Mouse (Mus musculus) lung, postnatal 0 days (tissue): ENCODE results near the gene Shcbp1l. TPM values are rescaled to one million over a fixed set of nuclear protein-coding genes. Genes with fewer than 3 reads are reported as not detected.
"Not testable (repeated sequence)": the region's sequence is repeated elsewhere in the genome, so short reads cannot be mapped to it uniquely, and the experiment has no call there.

Source experiments
- ATAC-seq: fragments of 200-750 bp; cut with Nextera tagmentation; 2 replicates; pipeline ENCODE4 v1.8.0; 2017; ENCODE audit warnings: moderate library complexity
- DNase-seq: peaks from one replicate; pipeline ENCODE4 v3.0.0-alpha.2; 2016; ENCODE audit warnings: low spot score
- H3K27ac ChIP-seq: fragments of 300-500 bp; sonication (generic); 2 replicates; pipeline ENCODE4 v1.5.1; 2014; ENCODE audit warnings: antibody characterized with exemption, mild to moderate bottlenecking, low read length, mixed read lengths
- H3K27me3 ChIP-seq: fragments of 300-500 bp; sonication (generic); replicated peaks from 2 replicates; pipeline ENCODE4 v1.6.1; 2014; ENCODE audit warnings: low read length, mixed read lengths; ENCODE audit not compliant: insufficient read depth
- H3K36me3 ChIP-seq: fragments of 300-500 bp; sonication (generic); 2 replicates; pipeline ENCODE4 v1.6.1; 2014; ENCODE audit warnings: low read length, mixed read lengths; ENCODE audit not compliant: insufficient read depth
- H3K4me1 ChIP-seq: fragments of 300-500 bp; sonication (generic); 2 replicates; pipeline ENCODE4 v1.6.1; 2014; ENCODE audit warnings: antibody characterized with exemption, low read depth, low read length, mixed read lengths; ENCODE audit not compliant: insufficient read depth
- H3K4me2 ChIP-seq: fragments of 300-500 bp; sonication (generic); replicated peaks from 2 replicates; pipeline ENCODE4 v1.6.1; 2014; ENCODE audit warnings: low read depth, mild to moderate bottlenecking, low read length, moderate library complexity, mixed read lengths
- H3K4me3 ChIP-seq: fragments of 300-500 bp; sonication (generic); 2 replicates; pipeline ENCODE4 v1.5.1; 2014; ENCODE audit warnings: low read depth, low read length
- H3K9ac ChIP-seq: fragments of 300-500 bp; sonication (generic); replicated peaks from 2 replicates; pipeline ENCODE4 v1.6.1; 2014; ENCODE audit warnings: low read depth, mild to moderate bottlenecking
- H3K9me3 ChIP-seq: fragments of 300-500 bp; sonication (generic); 2 replicates; pipeline ENCODE4 v1.6.1; 2016; ENCODE audit warnings: low read length, mixed read lengths
- CTCF ChIP-seq: IDR thresholded peaks from 2 replicates; pipeline ENCODE4 v1.5.1; 2016; ENCODE audit warnings: antibody characterized with exemption, mild to moderate bottlenecking
- EP300 ChIP-seq: IDR thresholded peaks from 2 replicates; pipeline ENCODE4 v1.6.1; 2016; ENCODE audit warnings: antibody characterized with exemption, mild to moderate bottlenecking, control low read depth
- WGBS: fragments of 180-500 bp; shearing (Covaris S2); extraction: QIAGEN DNeasy Blood & Tissue Kit; methylation state at CpG from one replicate; pipeline ENCODE4 v1.1.7; 2014; 5-methylcytosine and 5-hydroxymethylcytosine counted together
- polyA plus RNA-seq: library from polyadenylated mRNA; unstranded; fragments of >200 nt; fragmentation: Nextera tagmentation; extraction: Ambion mirVana; gene quantifications from 2 replicates; pipeline ENCODE4 v1.2.1, GENCODE M21; 2015

The Shcbp1l gene
- polyA plus RNA-seq, 1 experiment from 2014 or later: 0.17 TPM

GRCm38 (mm10) chr1:153411723-153412122 lies 13.2 kb upstream of the Shcbp1l start:
- ATAC-seq: peak; percentile 29; the same call in 1 of the 2 replicates
- no peak for DNase-seq
- Histone ChIP-seq H3K4me3 (no peak overlapping the region), H3K27me3 (no peaks in the 10 kb centered on the region), H3K9ac (no peak overlapping the region), H3K4me2 (no peak overlapping the region), H3K4me1 (no peaks in the 10 kb centered on the region), H3K9me3 (no peaks in the 10 kb centered on the region), H3K27ac (no peak overlapping the region), H3K36me3 (no peaks in the 10 kb centered on the region)
- 76% methylated on average over 6 of the region's 6 CpGs for WGBS
- TF ChIP-seq CTCF (no peak), EP300 (no peak)

DNA sequence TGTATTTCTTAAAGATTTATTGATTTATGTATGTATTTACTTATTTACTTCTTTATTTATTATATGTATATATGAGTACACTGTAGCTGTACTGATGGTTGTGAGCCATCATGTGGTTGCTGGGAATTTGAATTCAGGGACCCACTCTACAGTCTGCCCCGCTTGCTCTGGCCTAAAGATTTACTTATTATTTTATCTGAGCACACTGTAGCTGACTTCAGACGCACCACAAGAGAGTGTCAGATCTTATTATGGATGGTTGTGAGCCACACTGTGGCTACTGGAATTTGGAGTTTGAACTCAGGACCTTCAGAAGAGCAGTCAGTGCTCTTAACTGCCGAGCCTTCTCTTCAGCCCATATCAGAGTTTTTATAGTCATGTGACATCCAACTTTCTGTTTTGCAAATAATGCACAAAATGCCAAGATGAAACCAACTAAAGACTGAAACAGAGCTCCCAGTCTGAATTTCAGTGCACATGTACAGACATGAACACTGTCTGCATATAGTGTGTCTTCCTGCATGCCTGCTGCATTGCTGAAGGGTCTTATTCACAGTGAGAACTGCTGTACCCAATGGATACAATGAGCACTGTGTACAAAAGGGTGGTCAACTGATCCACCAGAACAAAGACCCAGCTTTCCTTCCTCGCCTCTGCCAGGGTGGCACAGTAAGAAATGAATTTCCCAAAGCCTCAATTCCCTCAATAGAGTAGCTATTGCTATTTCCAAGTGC lies 12.1 kb upstream of the Shcbp1l start:
- H3K27ac ChIP-seq, H3K9me3 ChIP-seq, H3K4me2 ChIP-seq, H3K4me3 ChIP-seq, DNase-seq, ATAC-seq, H3K27me3 ChIP-seq, H3K9ac ChIP-seq, H3K36me3 ChIP-seq, H3K4me1 ChIP-seq: not testable (repeated sequence)
- 84% methylated on average over 3 of the region's 4 CpGs for WGBS

DNA sequence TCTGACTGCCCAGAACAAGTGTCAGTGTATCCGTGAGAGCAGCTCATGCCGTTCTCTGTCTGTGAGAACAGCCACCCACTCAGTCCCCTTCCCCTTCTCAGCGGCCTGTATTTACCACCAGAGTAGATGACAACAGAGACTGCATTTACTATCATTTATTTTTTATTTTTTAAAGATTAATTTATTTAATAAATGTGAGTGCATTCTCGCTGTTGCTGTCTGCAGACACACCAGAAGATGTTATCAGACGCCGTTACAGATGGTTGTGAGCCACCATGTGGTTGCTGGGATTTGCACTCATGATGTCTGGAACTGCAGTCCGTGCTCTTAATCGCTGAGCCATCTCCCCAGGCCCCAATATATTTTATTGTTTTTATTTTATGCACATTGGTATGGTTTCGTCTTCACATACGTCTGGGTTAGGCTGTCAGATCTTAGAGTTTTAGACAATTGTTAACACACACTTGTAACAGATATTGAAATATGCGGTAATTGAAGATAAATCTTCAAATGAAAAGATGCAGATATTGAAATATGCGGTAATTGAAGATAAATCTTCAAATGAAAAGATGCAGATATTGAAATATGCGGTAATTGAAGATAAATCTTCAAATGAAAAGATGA lies 11.5 kb upstream of the Shcbp1l start:
- H3K27me3 ChIP-seq, H3K4me1 ChIP-seq, H3K9ac ChIP-seq, H3K9me3 ChIP-seq, ATAC-seq, H3K4me2 ChIP-seq, H3K4me3 ChIP-seq, DNase-seq, H3K36me3 ChIP-seq, H3K27ac ChIP-seq: not testable (repeated sequence)
- 83% methylated on average over 13 of the region's 13 CpGs for WGBS

DNA sequence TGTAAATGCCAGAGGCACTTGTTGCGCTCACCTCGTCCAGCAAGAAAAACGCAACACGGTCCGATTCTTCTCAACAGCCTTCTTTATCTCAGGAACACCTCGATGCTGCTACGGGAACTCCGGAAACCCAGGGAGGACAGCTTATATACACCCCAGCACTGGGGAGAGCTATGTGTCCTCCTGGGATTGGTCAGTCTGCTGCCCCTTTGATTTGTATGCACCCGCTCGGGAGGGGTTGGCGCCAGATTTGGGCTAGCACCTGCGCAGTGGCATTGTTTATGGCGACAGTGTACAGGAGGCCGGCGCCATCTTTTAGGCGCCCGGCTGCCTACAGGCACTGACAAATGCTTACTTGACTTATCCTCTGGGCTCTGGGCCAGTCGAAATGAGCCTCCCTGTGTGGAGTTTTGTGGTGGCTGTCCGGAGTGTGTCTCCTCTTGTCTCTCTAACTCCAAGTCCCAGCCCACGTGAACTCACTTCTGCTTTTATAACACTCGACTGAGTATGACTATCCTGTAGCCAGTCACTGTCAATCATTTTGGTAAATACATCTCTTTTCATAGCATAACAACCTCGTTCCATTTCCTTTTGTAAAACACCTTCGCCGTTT lies 10.7 kb upstream of the Shcbp1l start:
- H3K4me3 ChIP-seq, H3K4me2 ChIP-seq, H3K4me1 ChIP-seq, H3K9me3 ChIP-seq, H3K27ac ChIP-seq, H3K36me3 ChIP-seq, H3K9ac ChIP-seq, DNase-seq, H3K27me3 ChIP-seq: not testable (repeated sequence)
- WGBS: 77% methylated on average over 24 of the region's 24 CpGs
- ATAC-seq: 0 out of 2 replicates have a peak, but pooled peaks have one; percentile 24

GRCm38 (mm10) chr1:153414962-153415361 lies 10.0 kb upstream of the Shcbp1l start:
- no peak; the same call in 1 of the 2 replicates for ATAC-seq
- Histone ChIP-seq H3K36me3 (no peaks in the 10 kb centered on the region), H3K9me3 (no peaks in the 10 kb centered on the region), H3K4me1 (no peaks in the 10 kb centered on the region), H3K4me2 (no peak overlapping the region), H3K27ac (no peak overlapping the region), H3K27me3 (no peaks in the 10 kb centered on the region), H3K9ac (no peak overlapping the region), H3K4me3 (no peak overlapping the region)
- peak; percentile 12 for DNase-seq
- WGBS: 77% methylated on average over 4 of the region's 4 CpGs
- no peak for TF ChIP-seq EP300

DNA sequence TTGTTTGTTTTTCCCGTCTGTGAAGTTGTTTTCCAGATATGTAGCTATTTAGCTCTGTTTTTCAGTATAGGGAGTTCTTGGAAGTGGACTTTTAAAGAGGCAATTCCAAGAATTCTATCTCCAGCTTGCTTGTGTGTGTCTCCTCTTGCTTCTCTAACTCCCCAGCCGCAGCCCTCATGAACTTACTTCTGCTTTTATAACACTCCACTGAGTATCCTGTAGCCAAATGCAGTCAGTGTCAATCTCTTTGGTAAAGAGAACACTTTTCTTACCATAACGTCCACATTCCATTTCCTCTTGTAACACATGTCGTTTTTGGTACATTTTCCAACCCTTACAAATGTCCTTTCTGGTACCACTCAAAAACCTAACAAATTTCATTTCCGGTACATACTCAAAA lies 9.2 kb upstream of the Shcbp1l start:
- H3K4me2 ChIP-seq, H3K9me3 ChIP-seq, H3K36me3 ChIP-seq, DNase-seq, H3K9ac ChIP-seq, H3K4me3 ChIP-seq, H3K4me1 ChIP-seq, H3K27ac ChIP-seq, H3K27me3 ChIP-seq: not testable (repeated sequence)
- ATAC-seq: peak; percentile 9; the same call in 1 of the 2 replicates
- 43% methylated on average over 2 of the region's 5 CpGs for WGBS

GRCm38 (mm10) chr1:153416271-153416832 lies 8.6 kb upstream of the Shcbp1l start:
- not testable (repeated sequence) for H3K4me3 ChIP-seq, H3K4me2 ChIP-seq, H3K4me1 ChIP-seq, H3K36me3 ChIP-seq, H3K9me3 ChIP-seq, H3K9ac ChIP-seq, H3K27me3 ChIP-seq, H3K27ac ChIP-seq
- DNase-seq (peak; percentile 26), ATAC-seq (peak; percentile 83)
- WGBS: 56% methylated on average over 3 of the region's 3 CpGs

GRCm38 (mm10) chr1:153417805-153418204 lies 7.2 kb upstream of the Shcbp1l start:
- not testable (repeated sequence) for H3K27me3 ChIP-seq, H3K4me3 ChIP-seq, H3K27ac ChIP-seq, H3K36me3 ChIP-seq, H3K4me1 ChIP-seq, H3K9ac ChIP-seq, DNase-seq, H3K4me2 ChIP-seq, ATAC-seq, H3K9me3 ChIP-seq
- WGBS: 72% methylated on average over 4 of the region's 4 CpGs
